Mouse (Mus musculus): Measurements from ENCODE around the gene Gm10974. TPM values are rescaled to one million over a fixed set of nuclear protein-coding genes. Genes with fewer than 3 reads are reported as not detected.

The Gm10974 gene
- polyA plus RNA-seq, 1 experiment: not detected

GRCm38 (mm10) chr7:66387813-66388521 is 22.3 kb downstream of the Gm10974 start, which contains the start of gene Lrrk1:
Gene Lrrk1 (minus strand): TSS chr7:66388350.
- peak within 1 kb of the TSS; percentile 57 for H3K4me3 ChIP-seq (ENCODE audit: low read depth, low read length)
- H3K36me3 ChIP-seq (ENCODE audit: control insufficient read depth, insufficient read depth, low read length, poor library complexity, severe bottlenecking): no peaks in the 10 kb centered on the region
- H3K27me3 ChIP-seq (ENCODE audit: control insufficient read depth, insufficient read depth, low read length, poor library complexity, severe bottlenecking): peaks cover 5% of the 10 kb centered on the region
- H3K27ac ChIP-seq (ENCODE audit: insufficient read depth, low read length): no peak within 1 kb of the TSS
- no peaks in the 10 kb centered on the region for H3K4me1 ChIP-seq (ENCODE audit: control insufficient read depth, insufficient read depth, low read length)
- no peaks in the 10 kb centered on the region for H3K9me3 ChIP-seq (replicated peaks; ENCODE audit: control insufficient read depth, insufficient read depth, low read length, poor library complexity, severe bottlenecking)
- no peak for TF ChIP-seq EP300 (IDR thresholded peaks at IDR 0.05; ENCODE audit: insufficient read depth, low read depth, low read length)
- TF ChIP-seq POLR2A (IDR thresholded peaks at IDR 0.05; ENCODE audit: insufficient read depth, low read length): no peak
- no peak for TF ChIP-seq CTCF (IDR thresholded peaks at IDR 0.05; ENCODE audit: low read depth, low read length)
- H3K9ac ChIP-seq (ENCODE audit: low read depth, poor library complexity, severe bottlenecking): peak within 1 kb of the TSS; percentile 91

- Histone ChIP-seq H3K9me3 (replicated peaks; ENCODE audit: control insufficient read depth, insufficient read depth, low read length, poor library complexity, severe bottlenecking) (no peaks in the 10 kb centered on the region), H3K27ac (ENCODE audit: insufficient read depth, low read length) (no peak overlapping the region), H3K27me3 (ENCODE audit: control insufficient read depth, insufficient read depth, low read length, poor library complexity, severe bottlenecking) (peaks cover 5% of the 10 kb centered on the region), H3K4me1 (ENCODE audit: control insufficient read depth, insufficient read depth, low read length) (no peaks in the 10 kb centered on the region), H3K4me3 (ENCODE audit: low read depth, low read length) (peak overlapping the region; percentile 57), H3K36me3 (ENCODE audit: control insufficient read depth, insufficient read depth, low read length, poor library complexity, severe bottlenecking) (no peaks in the 10 kb centered on the region), H3K9ac (ENCODE audit: low read depth, poor library complexity, severe bottlenecking) (peak overlapping the region; percentile 91)
- TF ChIP-seq EP300 (IDR thresholded peaks at IDR 0.05; ENCODE audit: insufficient read depth, low read depth, low read length) (no peak), CTCF (IDR thresholded peaks at IDR 0.05; ENCODE audit: low read depth, low read length) (peak; percentile 63)
Observed at GRCm38 (mm10) chr7:66388621-66389532, 23.2 kb downstream of the Gm10974 start.

- TF ChIP-seq POLR2A (IDR thresholded peaks at IDR 0.05; ENCODE audit: insufficient read depth, low read length) (no peak), EP300 (IDR thresholded peaks at IDR 0.05; ENCODE audit: insufficient read depth, low read depth, low read length) (no peak), CTCF (IDR thresholded peaks at IDR 0.05; ENCODE audit: low read depth, low read length) (no peak)
- no peaks in the 10 kb centered on the region for H3K36me3 ChIP-seq (ENCODE audit: control insufficient read depth, insufficient read depth, low read length, poor library complexity, severe bottlenecking)
Observed at GRCm38 (mm10) chr7:66397288-66397687, 31.6 kb downstream of the Gm10974 start.

DNA sequence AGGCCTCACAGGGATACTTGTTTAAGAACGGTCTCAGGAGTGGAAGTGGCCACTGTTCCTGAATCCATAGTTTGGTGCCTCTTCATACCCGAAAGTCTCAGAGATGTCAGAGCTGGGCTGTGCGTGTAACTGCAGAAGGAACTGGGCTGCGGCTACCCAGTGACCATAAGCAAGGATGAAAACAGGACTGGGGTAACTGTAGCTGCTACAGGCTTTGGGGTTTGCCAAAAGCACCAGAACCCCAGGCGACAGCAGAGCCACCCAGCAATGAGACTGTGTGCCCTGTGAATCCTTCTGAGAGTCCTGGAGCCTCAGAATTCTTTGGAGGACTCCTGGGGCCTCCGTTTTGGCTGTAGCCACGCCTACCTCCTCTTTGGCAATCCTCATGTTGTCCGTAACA is 35.9 kb downstream of the Gm10974 start:
- no peaks in the 10 kb centered on the region for H3K4me1 ChIP-seq (ENCODE audit: control insufficient read depth, insufficient read depth, low read length)
- H3K36me3 ChIP-seq (ENCODE audit: control insufficient read depth, insufficient read depth, low read length, poor library complexity, severe bottlenecking): no peaks in the 10 kb centered on the region
- no peak overlapping the region for H3K4me3 ChIP-seq (ENCODE audit: low read depth, low read length)
- H3K27me3 ChIP-seq (ENCODE audit: control insufficient read depth, insufficient read depth, low read length, poor library complexity, severe bottlenecking): no peaks in the 10 kb centered on the region; the same call in 1 of the 2 replicates
- H3K9ac ChIP-seq (ENCODE audit: low read depth, poor library complexity, severe bottlenecking): no peak overlapping the region
- H3K9me3 ChIP-seq (replicated peaks; ENCODE audit: control insufficient read depth, insufficient read depth, low read length, poor library complexity, severe bottlenecking): no peaks in the 10 kb centered on the region
- TF ChIP-seq POLR2A (IDR thresholded peaks at IDR 0.05; ENCODE audit: insufficient read depth, low read length) (no peak), EP300 (IDR thresholded peaks at IDR 0.05; ENCODE audit: insufficient read depth, low read depth, low read length) (no peak), CTCF (IDR thresholded peaks at IDR 0.05; ENCODE audit: low read depth, low read length) (no peak)
- no peak overlapping the region for H3K27ac ChIP-seq (ENCODE audit: insufficient read depth, low read length)

More at GRCm38 (mm10) chr7:66397288-66397687, 31.6 kb downstream of the Gm10974 start:
- Histone ChIP-seq H3K4me3 (ENCODE audit: low read depth, low read length) (no peak overlapping the region), H3K9ac (ENCODE audit: low read depth, poor library complexity, severe bottlenecking) (no peak overlapping the region), H3K9me3 (replicated peaks; ENCODE audit: control insufficient read depth, insufficient read depth, low read length, poor library complexity, severe bottlenecking) (no peaks in the 10 kb centered on the region), H3K27me3 (ENCODE audit: control insufficient read depth, insufficient read depth, low read length, poor library complexity, severe bottlenecking) (no peaks in the 10 kb centered on the region; the same call in 1 of the 2 replicates), H3K27ac (ENCODE audit: insufficient read depth, low read length) (no peak overlapping the region), H3K4me1 (ENCODE audit: control insufficient read depth, insufficient read depth, low read length) (no peaks in the 10 kb centered on the region)

- Histone ChIP-seq H3K4me1 (ENCODE audit: control insufficient read depth, insufficient read depth, low read length) (no peaks in the 10 kb centered on the region), H3K27me3 (ENCODE audit: control insufficient read depth, insufficient read depth, low read length, poor library complexity, severe bottlenecking) (no peaks in the 10 kb centered on the region; the same call in 1 of the 2 replicates), H3K27ac (ENCODE audit: insufficient read depth, low read length) (no peak overlapping the region), H3K4me3 (ENCODE audit: low read depth, low read length) (no peak overlapping the region), H3K9ac (ENCODE audit: low read depth, poor library complexity, severe bottlenecking) (no peak overlapping the region), H3K36me3 (ENCODE audit: control insufficient read depth, insufficient read depth, low read length, poor library complexity, severe bottlenecking) (no peaks in the 10 kb centered on the region), H3K9me3 (replicated peaks; ENCODE audit: control insufficient read depth, insufficient read depth, low read length, poor library complexity, severe bottlenecking) (no peaks in the 10 kb centered on the region)
- no peak for TF ChIP-seq POLR2A (IDR thresholded peaks at IDR 0.05; ENCODE audit: insufficient read depth, low read length)
Observed at GRCm38 (mm10) chr7:66402876-66403275, 37.2 kb downstream of the Gm10974 start.

- Histone ChIP-seq H3K27ac (ENCODE audit: insufficient read depth, low read length) (no peak overlapping the region), H3K27me3 (ENCODE audit: control insufficient read depth, insufficient read depth, low read length, poor library complexity, severe bottlenecking) (no peaks in the 10 kb centered on the region; the same call in 1 of the 2 replicates), H3K9me3 (replicated peaks; ENCODE audit: control insufficient read depth, insufficient read depth, low read length, poor library complexity, severe bottlenecking) (no peaks in the 10 kb centered on the region), H3K4me1 (ENCODE audit: control insufficient read depth, insufficient read depth, low read length) (no peaks in the 10 kb centered on the region), H3K36me3 (ENCODE audit: control insufficient read depth, insufficient read depth, low read length, poor library complexity, severe bottlenecking) (no peaks in the 10 kb centered on the region), H3K9ac (ENCODE audit: low read depth, poor library complexity, severe bottlenecking) (no peak overlapping the region), H3K4me3 (ENCODE audit: low read depth, low read length) (no peak overlapping the region)
- TF ChIP-seq EP300 (IDR thresholded peaks at IDR 0.05; ENCODE audit: insufficient read depth, low read depth, low read length) (no peak), POLR2A (IDR thresholded peaks at IDR 0.05; ENCODE audit: insufficient read depth, low read length) (no peak)
Observed at GRCm38 (mm10) chr7:66404141-66404540, 38.4 kb downstream of the Gm10974 start.
